ENCODE assay signal across 15 mouse cellular contexts in the genomic region with DNA sequence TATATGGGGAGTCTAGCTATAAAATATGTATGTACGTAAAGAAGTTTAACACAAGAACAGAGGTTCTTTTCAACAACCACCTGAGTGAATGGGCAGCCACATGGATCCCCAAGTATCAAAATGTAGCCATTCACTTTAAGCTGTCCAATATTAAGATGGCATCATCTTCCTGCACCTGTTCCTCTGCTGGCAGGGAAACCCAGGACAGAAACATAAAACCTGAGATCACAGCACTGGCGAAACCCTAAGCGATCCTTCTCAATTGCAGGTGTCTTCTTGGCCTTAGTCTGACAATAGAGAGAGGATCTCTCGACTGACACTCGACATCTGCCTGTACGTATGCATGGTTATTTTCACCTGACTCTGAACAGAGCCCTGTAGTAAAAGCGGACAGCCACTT.
"Had no signal": no experiment of that assay in that cellular context is flagged by ENCODE, and none has a peak within 500 bp of the region (broad histone marks: within the 10 kb centered on the region; RNA-seq: fewer than 3 reads in every experiment).

No protein-coding gene starts in this region.

- H3K4me3 ChIP-seq: midbrain, embryonic 10.5 days; midbrain, embryonic 12.5 days; myocyte; neural tube, embryonic 13.5 days; neural tube, embryonic 15.5 days had no signal

- DNase-seq: lung, adult 18-20 months; lung, embryonic 14.5 days; lung, postnatal 10 days; lung, postnatal 4 days; midbrain, embryonic 14.5 days; right cerebral cortex, postnatal 14 days; spleen, adult 18-20 months; thymus, adult 18-20 months; thymus, postnatal 14 days; thymus, postnatal 36 days had no signal

- H3K27ac ChIP-seq: midbrain, embryonic 10.5 days; midbrain, embryonic 12.5 days; neural tube, embryonic 13.5 days; neural tube, embryonic 15.5 days had no signal

- H3K4me1 ChIP-seq: midbrain, embryonic 10.5 days; midbrain, embryonic 12.5 days; neural tube, embryonic 13.5 days; neural tube, embryonic 15.5 days had no signal

- H3K27me3 ChIP-seq: midbrain, embryonic 12.5 days; neural tube, embryonic 13.5 days; neural tube, embryonic 15.5 days had no signal
